Mouse (Mus musculus): ENCODE results near the gene B230217C12Rik. TPM values are rescaled to one million over a fixed set of nuclear protein-coding genes. Genes with fewer than 3 reads are reported as not detected.
A peak's percentile ranks its signal among the peaks of the same experiment; 100 is the strongest.

B230217C12Rik gene
- total and polyA plus RNA-seq, 2 experiments: 0.09 to 0.29 TPM

GRCm38 (mm10) chr11:97807626-97808025, 33.0 kb upstream of the B230217C12Rik start:
- H3K4me3 ChIP-seq (ENCODE audit: insufficient read depth, low read depth, low read length): no peak overlapping the region
- 23% methylated on average over 6 of the region's 6 CpGs for WGBS
- no peaks in the 10 kb centered on the region for H3K27me3 ChIP-seq (ENCODE audit: control insufficient read depth, insufficient read depth, low read length)
- H3K79me2 ChIP-seq (ENCODE audit: control insufficient read depth, insufficient read depth, low read length): peaks cover 26% of the 10 kb centered on the region; the same call in 1 of the 2 replicates
- peaks cover 3% of the 10 kb centered on the region; the same call in 1 of the 2 replicates for H3K36me3 ChIP-seq (ENCODE audit: control insufficient read depth, insufficient read depth, low read length)
- H3K27ac ChIP-seq (replicated peaks; ENCODE audit: insufficient read depth, low read depth, low read length): peak overlapping the region; percentile 67
- no peak for DNase-seq (ENCODE audit: extremely low read depth, low read depth, low spot score)
- TF ChIP-seq CTCF (IDR thresholded peaks at IDR 0.05; ENCODE audit: low read depth, low read length): no peak
- TF ChIP-seq POLR2A (IDR thresholded peaks at IDR 0.05; ENCODE audit: extremely low read depth, insufficient read depth, low read length): no peak
- no peak overlapping the region for H3K9ac ChIP-seq (ENCODE audit: low read depth, low read length)
- H3K4me1 ChIP-seq (ENCODE audit: control insufficient read depth, insufficient read depth, low read length): peaks cover 63% of the 10 kb centered on the region

- no peak overlapping the region for H3K9ac ChIP-seq (ENCODE audit: low read depth, low read length)
- 9% methylated on average over 2 of the region's 2 CpGs for WGBS
- H3K4me1 ChIP-seq (ENCODE audit: control insufficient read depth, insufficient read depth, low read length): peaks cover 67% of the 10 kb centered on the region
- DNase-seq (ENCODE audit: extremely low read depth, low read depth, low spot score): peak; percentile 20
- H3K27ac ChIP-seq (replicated peaks; ENCODE audit: insufficient read depth, low read depth, low read length): peak overlapping the region; percentile 67
- H3K79me2 ChIP-seq (ENCODE audit: control insufficient read depth, insufficient read depth, low read length): peaks cover 28% of the 10 kb centered on the region; the same call in 1 of the 2 replicates
- TF ChIP-seq CTCF (IDR thresholded peaks at IDR 0.05; ENCODE audit: low read depth, low read length): no peak
- no peak for TF ChIP-seq POLR2A (IDR thresholded peaks at IDR 0.05; ENCODE audit: extremely low read depth, insufficient read depth, low read length)
- H3K36me3 ChIP-seq (ENCODE audit: control insufficient read depth, insufficient read depth, low read length): peaks cover 3% of the 10 kb centered on the region; the same call in 1 of the 2 replicates
- no peaks in the 10 kb centered on the region for H3K27me3 ChIP-seq (ENCODE audit: control insufficient read depth, insufficient read depth, low read length)
- H3K4me3 ChIP-seq (ENCODE audit: insufficient read depth, low read depth, low read length): no peak overlapping the region
Observed at GRCm38 (mm10) chr11:97808093-97808492, 32.5 kb upstream of the B230217C12Rik start.

GRCm38 (mm10) chr11:97808621-97809234, 31.9 kb upstream of the B230217C12Rik start:
- peaks cover 3% of the 10 kb centered on the region; the same call in 1 of the 2 replicates for H3K36me3 ChIP-seq (ENCODE audit: control insufficient read depth, insufficient read depth, low read length)
- peak overlapping the region; percentile 67 for H3K27ac ChIP-seq (replicated peaks; ENCODE audit: insufficient read depth, low read depth, low read length)
- 11% methylated on average over 5 of the region's 5 CpGs for WGBS
- H3K4me3 ChIP-seq (ENCODE audit: insufficient read depth, low read depth, low read length): no peak overlapping the region
- DNase-seq (ENCODE audit: extremely low read depth, low read depth, low spot score): peak; percentile 89
- no peaks in the 10 kb centered on the region for H3K27me3 ChIP-seq (ENCODE audit: control insufficient read depth, insufficient read depth, low read length)
- peaks cover 69% of the 10 kb centered on the region for H3K4me1 ChIP-seq (ENCODE audit: control insufficient read depth, insufficient read depth, low read length)
- H3K79me2 ChIP-seq (ENCODE audit: control insufficient read depth, insufficient read depth, low read length): peaks cover 25% of the 10 kb centered on the region; the same call in 1 of the 2 replicates
- peak overlapping the region; percentile 20; the same call in 1 of the 2 replicates for H3K9ac ChIP-seq (ENCODE audit: low read depth, low read length)
- TF ChIP-seq CTCF (IDR thresholded peaks at IDR 0.05; ENCODE audit: low read depth, low read length): no peak
- TF ChIP-seq POLR2A (IDR thresholded peaks at IDR 0.05; ENCODE audit: extremely low read depth, insufficient read depth, low read length): no peak

- DNase-seq (ENCODE audit: extremely low read depth, low read depth, low spot score): peak; percentile 46
- H3K4me1 ChIP-seq (ENCODE audit: control insufficient read depth, insufficient read depth, low read length): peaks cover 70% of the 10 kb centered on the region
- peaks cover 22% of the 10 kb centered on the region; the same call in 1 of the 2 replicates for H3K79me2 ChIP-seq (ENCODE audit: control insufficient read depth, insufficient read depth, low read length)
- peaks cover 3% of the 10 kb centered on the region; the same call in 1 of the 2 replicates for H3K36me3 ChIP-seq (ENCODE audit: control insufficient read depth, insufficient read depth, low read length)
- TF ChIP-seq CTCF (IDR thresholded peaks at IDR 0.05; ENCODE audit: low read depth, low read length): no peak
- no peak for TF ChIP-seq POLR2A (IDR thresholded peaks at IDR 0.05; ENCODE audit: extremely low read depth, insufficient read depth, low read length)
- H3K9ac ChIP-seq (ENCODE audit: low read depth, low read length): peak overlapping the region; percentile 20
- no peak overlapping the region for H3K4me3 ChIP-seq (ENCODE audit: insufficient read depth, low read depth, low read length)
- WGBS: 25% methylated on average over 7 of the region's 7 CpGs
- H3K27me3 ChIP-seq (ENCODE audit: control insufficient read depth, insufficient read depth, low read length): no peaks in the 10 kb centered on the region
- H3K27ac ChIP-seq (replicated peaks; ENCODE audit: insufficient read depth, low read depth, low read length): peak overlapping the region; percentile 67
Observed at GRCm38 (mm10) chr11:97809235-97810121, 31.1 kb upstream of the B230217C12Rik start.

- Histone ChIP-seq H3K4me3 (ENCODE audit: insufficient read depth, low read depth, low read length) (no peak overlapping the region), H3K36me3 (ENCODE audit: control insufficient read depth, insufficient read depth, low read length) (peaks cover 3% of the 10 kb centered on the region; the same call in 1 of the 2 replicates), H3K4me1 (ENCODE audit: control insufficient read depth, insufficient read depth, low read length) (peaks cover 68% of the 10 kb centered on the region), H3K27ac (replicated peaks; ENCODE audit: insufficient read depth, low read depth, low read length) (peak overlapping the region; percentile 42), H3K9ac (ENCODE audit: low read depth, low read length) (no peak overlapping the region; the same call in 1 of the 2 replicates), H3K27me3 (ENCODE audit: control insufficient read depth, insufficient read depth, low read length) (no peaks in the 10 kb centered on the region), H3K79me2 (ENCODE audit: control insufficient read depth, insufficient read depth, low read length) (peaks cover 23% of the 10 kb centered on the region; the same call in 1 of the 2 replicates)
- 18% methylated on average over 7 of the region's 7 CpGs for WGBS
- no peak for TF ChIP-seq POLR2A (IDR thresholded peaks at IDR 0.05; ENCODE audit: extremely low read depth, insufficient read depth, low read length)
- no peak for TF ChIP-seq CTCF (IDR thresholded peaks at IDR 0.05; ENCODE audit: low read depth, low read length)
- DNase-seq (ENCODE audit: extremely low read depth, low read depth, low spot score): peak; percentile 91
Observed at GRCm38 (mm10) chr11:97810356-97810755, 30.2 kb upstream of the B230217C12Rik start.
